Mouse (Mus musculus) CH12.LX (cell line): ENCODE data around the gene Wdfy3. TPM values are rescaled to one million over a fixed set of nuclear protein-coding genes. Genes with fewer than 3 reads are reported as not detected.
"Not testable (repeated sequence)": the region's sequence is repeated elsewhere in the genome, so short reads cannot be mapped to it uniquely, and the experiment has no call there.

Experiments used
- DNase-seq: peaks from one replicate; pipeline ENCODE4 v3.0.0-alpha.2; 2013; ENCODE audit errors: extremely low read depth
- H3K27ac ChIP-seq: 2 replicates; pipeline ENCODE4 v1.5.1; 2012; ENCODE audit warnings: low read depth, mild to moderate bottlenecking, control low read depth, moderate library complexity; ENCODE audit not compliant: insufficient read depth
- H3K27me3 ChIP-seq: replicated peaks from 2 replicates; pipeline ENCODE3; 2012; ENCODE audit warnings: inconsistent platforms
- H3K36me3 ChIP-seq, 2 experiments: replicated peaks in 1 of 2; 2 replicates each; pipeline versions ENCODE3 to v1.6.1; 2012; ENCODE audit warnings: inconsistent platforms in 1 of 2, low read length in 1 of 2, mild to moderate bottlenecking in 1 of 2, mixed read lengths in 1 of 2, moderate library complexity in 1 of 2; ENCODE audit not compliant: control insufficient read depth in 1 of 2, insufficient read depth in 1 of 2
- H3K4me1 ChIP-seq, 2 experiments: 2 replicates each; pipeline ENCODE4 v1.6.1; 2012; ENCODE audit warnings: inconsistent platforms in 1 of 2, moderate library complexity in 1 of 2; ENCODE audit not compliant: insufficient read depth in 2 of 2, control insufficient read depth in 1 of 2
- H3K4me2 ChIP-seq: 2 replicates; pipeline ENCODE4 v1.6.1; 2012; ENCODE audit warnings: low read depth, mild to moderate bottlenecking, control low read depth; ENCODE audit not compliant: poor library complexity, insufficient read depth, severe bottlenecking
- H3K4me3 ChIP-seq, 3 experiments: fragments of 150-350 bp in 1 of 3; sonication (generic) in 1 of 3; replicated peaks in 1 of 3; 2 replicates each; pipeline versions ENCODE3 to v1.5.1; 2011 to 2012; ENCODE audit warnings: low read depth in 2 of 3, low read length in 2 of 3, mild to moderate bottlenecking in 2 of 3, moderate library complexity in 2 of 3, control low read depth in 1 of 3, improper control_type of control experiment in 1 of 3, inconsistent platforms in 1 of 3, mixed read lengths in 1 of 3; ENCODE audit not compliant: poor library complexity in 1 of 3
- H3K79me2 ChIP-seq: replicated peaks from 2 replicates; pipeline ENCODE4 v1.6.1; 2012; ENCODE audit warnings: mild to moderate bottlenecking, moderate library complexity; ENCODE audit not compliant: control insufficient read depth, poor library complexity, insufficient read depth, severe bottlenecking; ENCODE audit errors: extremely low read depth
- H3K9ac ChIP-seq: 2 replicates; pipeline ENCODE4 v1.6.1; 2012; ENCODE audit warnings: low read depth, mild to moderate bottlenecking, control low read depth, moderate library complexity; ENCODE audit not compliant: insufficient read depth
- H3K9me3 ChIP-seq: replicated peaks from 2 replicates; pipeline ENCODE3; 2012; ENCODE audit warnings: low read length, inconsistent platforms, mixed read lengths
- BHLHE40 ChIP-seq: IDR thresholded peaks from 2 replicates; pipeline ENCODE4 v1.6.1; 2011; ENCODE audit warnings: mild to moderate bottlenecking, low read depth, low read length, improper control_type of control experiment
- CHD2 ChIP-seq: IDR thresholded peaks from 2 replicates; pipeline ENCODE4 v1.6.1; 2011; ENCODE audit warnings: low read length, improper control_type of control experiment
- CTCF ChIP-seq, 2 experiments: IDR thresholded peaks in 1 of 2; conservative IDR thresholded peaks in 1 of 2; 2 replicates each; pipeline ENCODE4 v1.5.1; 2011 to 2012; ENCODE audit warnings: low read depth in 2 of 2, low read length in 2 of 2, improper control_type of control experiment in 1 of 2, inconsistent platforms in 1 of 2, mild to moderate bottlenecking in 1 of 2, moderate library complexity in 1 of 2
- E2F4 ChIP-seq: IDR thresholded peaks from 2 replicates; pipeline ENCODE4 v1.6.1; 2011; ENCODE audit warnings: low read depth, low read length, improper control_type of control experiment; ENCODE audit not compliant: insufficient replicate concordance
- ETS1 ChIP-seq: conservative IDR thresholded peaks from 2 replicates; pipeline ENCODE4 v1.6.1; 2012; ENCODE audit warnings: low read depth, mild to moderate bottlenecking, inconsistent platforms, low read length, improper control_type of control experiment, moderate library complexity
- GABPA ChIP-seq: IDR thresholded peaks from 2 replicates; pipeline ENCODE4 v1.6.1; 2012; ENCODE audit warnings: low read depth, low read length, improper control_type of control experiment, inconsistent platforms; ENCODE audit not compliant: insufficient replicate concordance
- HCFC1 ChIP-seq: IDR thresholded peaks from 2 replicates; pipeline ENCODE4 v1.6.1; 2012; ENCODE audit warnings: low read depth, mild to moderate bottlenecking, inconsistent platforms, low read length, improper control_type of control experiment
- JUND ChIP-seq: conservative IDR thresholded peaks from 2 replicates; pipeline ENCODE4 v1.6.1; 2011; ENCODE audit warnings: low read depth, low read length, improper control_type of control experiment
- MXI1 ChIP-seq: IDR thresholded peaks from 2 replicates; pipeline ENCODE4 v1.6.1; 2011; ENCODE audit warnings: mild to moderate bottlenecking, low read depth, low read length, improper control_type of control experiment
- MYC ChIP-seq: IDR thresholded peaks from 2 replicates; pipeline ENCODE4 v1.6.1; 2011; ENCODE audit warnings: low read depth, mild to moderate bottlenecking, improper control_type of control experiment, low read length
- RAD21 ChIP-seq: IDR thresholded peaks from 2 replicates; pipeline ENCODE4 v1.6.1; 2011; ENCODE audit warnings: low read depth, mild to moderate bottlenecking, low read length, improper control_type of control experiment, moderate library complexity
- SIN3A ChIP-seq: IDR thresholded peaks from 2 replicates; pipeline ENCODE4 v1.6.1; 2012; ENCODE audit warnings: low read length, improper control_type of control experiment, inconsistent platforms
- UBTF ChIP-seq: IDR thresholded peaks from 2 replicates; pipeline ENCODE4 v1.6.1; 2012; ENCODE audit warnings: low read depth, mild to moderate bottlenecking, inconsistent platforms, low read length, improper control_type of control experiment, moderate library complexity
- USF1 ChIP-seq: IDR thresholded peaks from 2 replicates; pipeline ENCODE4 v1.6.1; 2014; ENCODE audit warnings: low read depth, mild to moderate bottlenecking, inconsistent platforms, low read length, improper control_type of control experiment
- USF2 ChIP-seq: conservative IDR thresholded peaks from 2 replicates; pipeline ENCODE4 v1.6.1; 2011; ENCODE audit warnings: low read depth, low read length, improper control_type of control experiment
- dilution Hi-C: fragments of 300-500 bp; cut with MboI; formaldehyde crosslinking; loops from 2 replicates; pipeline ENCODE4 v1.14.3; 2020; ENCODE audit warnings: low sequenced_read_pairs; ENCODE audit not compliant: extremely low pct_unique_long_range_greater_than_20kb, extremely low pct_ligation_motif_present
- in situ Hi-C: fragments of 300-500 bp; cut with MboI; formaldehyde crosslinking; loops from 3 replicates; pipeline ENCODE4 v1.14.3; 2019; ENCODE audit warnings: low sequenced_read_pairs, low pct_ligation_motif_present, low pct_unique_long_range_greater_than_20kb, mixed read lengths
- polyA plus RNA-seq: library from polyadenylated mRNA; unstranded; fragments of >175 nt; gene quantifications from 2 replicates; pipeline ENCODE4 v1.2.1, GENCODE M21; 2012; ENCODE audit warnings: low read depth; ENCODE audit not compliant: insufficient read length
- total RNA-seq, 2 experiments: library from RNA; depleted of rRNA; stranded (reverse); fragments of 300-350 nt in 1 of 2; fragments of >200 nt in 1 of 2; gene quantifications; 2 replicates each; pipeline ENCODE4 v1.2.3; 2012 to 2014

Wdfy3 gene
- total and polyA plus RNA-seq, 3 experiments = not detected

DNA sequence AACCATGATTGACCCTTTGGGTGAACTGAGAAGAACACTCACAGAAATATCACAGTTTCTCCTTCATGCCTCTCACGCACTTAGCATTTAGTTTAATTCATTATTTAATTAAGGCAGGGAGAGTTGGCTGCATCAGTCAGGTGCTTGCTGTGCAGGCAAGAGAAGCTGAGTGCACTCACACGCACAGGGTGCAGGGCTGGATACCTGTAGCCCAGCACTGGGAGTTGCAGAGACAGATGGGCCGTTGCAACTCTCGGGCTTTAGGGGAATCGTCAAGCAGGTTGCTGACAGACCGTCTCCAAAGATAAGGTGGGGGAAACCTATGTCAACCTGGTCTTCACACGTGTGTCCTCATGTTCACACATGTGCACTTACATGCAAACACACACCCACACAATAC is 42.3 kb upstream of the Wdfy3 start:
- H3K9ac ChIP-seq = no peak overlapping the region
- H3K36me3 ChIP-seq = no peaks in the 10 kb centered on the region
- H3K9me3 ChIP-seq = no peaks in the 10 kb centered on the region
- DNase-seq = no peak
- no peak overlapping the region for H3K27ac ChIP-seq
- H3K4me2 ChIP-seq = no peak overlapping the region
- TF ChIP-seq RAD21 (no peak), UBTF (no peak), CTCF (conservative IDR thresholded peaks at IDR 0.05 in 1 of 2, IDR thresholded peaks at IDR 0.05 in 1 of 2; ENCODE audit: low read depth in 2 of 2, low read length in 2 of 2) (no peak), GABPA (no peak), ETS1 (no peak), BHLHE40 (no peak), USF1 (no peak)
- H3K27me3 ChIP-seq = no peaks in the 10 kb centered on the region
- dilution Hi-C loops = no loop called here
- no peak overlapping the region for H3K4me3 ChIP-seq
- in situ Hi-C loops = no loop called here
- no peaks in the 10 kb centered on the region for H3K79me2 ChIP-seq
- H3K4me1 ChIP-seq = no peaks in the 10 kb centered on the region

DNA sequence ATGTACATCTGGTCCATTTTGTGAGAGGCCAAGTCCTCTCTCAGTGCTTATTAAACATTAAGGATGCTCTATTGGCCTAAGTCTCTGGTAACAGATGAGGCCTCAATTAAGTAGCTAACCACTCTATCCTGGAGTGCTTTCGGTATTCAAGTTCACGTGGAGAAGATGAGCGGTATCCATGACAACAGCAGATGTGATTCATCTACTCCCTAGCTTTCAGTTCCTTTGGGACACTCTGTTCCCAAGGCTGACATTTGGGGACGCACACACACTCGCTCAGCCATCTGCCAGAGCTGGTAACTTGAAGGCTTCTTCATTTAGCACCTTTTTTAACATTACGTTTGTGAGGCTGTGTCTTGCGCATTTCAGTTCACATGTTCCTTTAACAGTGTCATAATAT is 40.3 kb upstream of the Wdfy3 start:
- Histone ChIP-seq H3K27me3 (no peaks in the 10 kb centered on the region), H3K4me3 (no peak overlapping the region), H3K4me1 (no peaks in the 10 kb centered on the region), H3K36me3 (no peaks in the 10 kb centered on the region), H3K9ac (no peak overlapping the region), H3K79me2 (no peaks in the 10 kb centered on the region), H3K9me3 (no peaks in the 10 kb centered on the region), H3K27ac (no peak overlapping the region), H3K4me2 (no peak overlapping the region)
- dilution Hi-C loops = no loop called here
- DNase-seq = no peak
- TF ChIP-seq GABPA (no peak), HCFC1 (no peak), MXI1 (no peak), MYC (no peak), USF2 (no peak), UBTF (no peak), SIN3A (no peak), BHLHE40 (no peak)
- in situ Hi-C loops = no loop called here

- DNase-seq = no peak
- Histone ChIP-seq H3K27ac (no peak overlapping the region), H3K4me2 (no peak overlapping the region), H3K36me3 (no peaks in the 10 kb centered on the region), H3K4me3 (no peak overlapping the region), H3K27me3 (no peaks in the 10 kb centered on the region), H3K4me1 (no peaks in the 10 kb centered on the region), H3K79me2 (no peaks in the 10 kb centered on the region), H3K9me3 (no peaks in the 10 kb centered on the region), H3K9ac (no peak overlapping the region)
- dilution Hi-C loops = no loop called here
- in situ Hi-C loops = no loop called here
- no peak for TF ChIP-seq CHD2
- TF ChIP-seq GABPA = no peak
- TF ChIP-seq UBTF = no peak
- TF ChIP-seq JUND = no peak
- TF ChIP-seq E2F4 = no peak
Observed at GRCm38 (mm10) chr5:102105919-102106318, 36.2 kb upstream of the Wdfy3 start.

- in situ Hi-C loops, H3K9ac ChIP-seq, H3K79me2 ChIP-seq, H3K4me2 ChIP-seq, dilution Hi-C loops, DNase-seq, H3K4me1 ChIP-seq, H3K27ac ChIP-seq, H3K27me3 ChIP-seq, H3K36me3 ChIP-seq, H3K4me3 ChIP-seq, H3K9me3 ChIP-seq: not testable (repeated sequence)
Observed at GRCm38 (mm10) chr5:102101815-102102214, 32.1 kb upstream of the Wdfy3 start.
